Mouse (Mus musculus): ENCODE data around the gene Nav1.
A peak's percentile ranks its signal among the peaks of the same experiment; 100 is the strongest.

Nav1 gene

DNA sequence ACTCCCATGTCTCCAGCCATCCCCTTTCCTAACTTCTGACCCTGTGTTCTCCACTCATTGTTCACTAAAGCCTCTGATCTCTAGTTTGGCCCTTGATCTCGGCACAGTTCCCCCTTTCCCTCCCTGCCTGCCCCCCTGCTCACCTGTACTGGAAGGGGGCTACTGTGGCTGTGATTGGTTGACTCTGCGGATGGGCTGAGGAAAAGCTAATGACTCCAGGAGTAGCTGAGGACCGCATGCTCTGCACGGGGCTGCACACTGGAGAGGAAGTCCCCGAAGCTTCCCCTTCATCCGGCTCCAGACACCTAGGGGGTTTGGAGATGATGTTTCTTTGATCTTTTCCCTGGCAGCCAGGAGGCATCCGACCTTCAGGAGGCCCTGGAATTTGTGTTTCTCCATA lies at the start of gene Nav1:
TSS of gene Nav1 (minus strand) at position 277 of the 400 bp plus-strand sequence.
- no peak for DNase-seq

GRCm38 (mm10) chr1:135653909-135654308 lies 46.8 kb upstream of the Nav1 start:
- no peak for DNase-seq

DNA sequence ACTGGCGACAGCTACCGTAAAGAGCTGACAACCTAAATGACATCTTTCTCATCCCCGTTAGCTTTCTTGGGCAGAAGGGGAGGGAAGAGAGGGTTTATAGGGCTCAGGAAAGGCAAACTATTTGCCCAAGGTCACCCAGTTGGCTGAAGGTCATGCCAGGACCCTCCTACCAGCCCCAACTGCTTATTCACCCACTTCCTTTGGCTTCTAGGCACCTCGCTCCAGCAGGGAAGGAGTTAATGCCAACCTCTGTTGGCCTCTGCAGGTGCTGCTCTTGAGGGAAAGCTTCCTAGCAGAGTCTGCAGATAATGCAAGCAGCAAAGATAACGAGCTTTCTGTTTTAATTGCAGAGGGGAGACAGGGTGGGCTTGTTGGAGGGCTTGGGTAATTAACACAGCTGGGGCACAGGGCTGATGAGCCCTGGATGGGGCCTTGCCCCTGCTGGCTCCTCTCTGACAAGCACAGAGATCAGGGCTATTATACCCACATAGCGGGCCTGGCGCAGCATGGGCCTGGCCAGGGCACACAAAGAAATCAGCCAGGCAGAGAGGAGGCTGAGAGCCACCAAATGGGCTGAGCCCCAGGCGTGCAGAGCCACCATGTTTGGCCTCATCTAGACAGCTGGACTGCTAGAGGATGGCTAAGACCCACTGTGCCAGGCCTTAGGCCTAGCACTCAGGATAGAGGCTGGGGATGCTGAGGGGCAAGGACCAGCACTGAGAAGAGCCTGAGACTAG lies 38.5 kb upstream of the Nav1 start:
- no peak for DNase-seq

DNA sequence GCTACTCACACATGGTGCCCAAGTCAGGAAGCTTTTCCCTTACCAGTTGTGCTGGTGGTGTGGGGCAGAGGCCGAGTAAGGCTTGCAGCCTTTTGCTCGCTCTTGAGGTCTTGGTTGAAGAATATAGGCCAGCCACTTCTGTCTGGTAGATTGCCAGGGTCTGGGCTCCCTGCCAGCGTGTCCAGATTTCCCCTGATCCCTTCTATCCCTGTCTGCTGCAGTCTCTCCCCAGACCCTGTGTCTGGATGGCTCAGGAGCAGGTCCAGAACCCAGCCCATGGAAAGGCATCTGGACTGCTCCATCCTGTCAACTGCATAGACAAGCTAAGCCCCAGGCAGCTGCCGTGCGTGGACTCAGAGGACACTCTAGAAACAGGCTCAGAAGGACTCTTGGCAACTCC lies 37.0 kb upstream of the Nav1 start:
- no peak for DNase-seq

DNA sequence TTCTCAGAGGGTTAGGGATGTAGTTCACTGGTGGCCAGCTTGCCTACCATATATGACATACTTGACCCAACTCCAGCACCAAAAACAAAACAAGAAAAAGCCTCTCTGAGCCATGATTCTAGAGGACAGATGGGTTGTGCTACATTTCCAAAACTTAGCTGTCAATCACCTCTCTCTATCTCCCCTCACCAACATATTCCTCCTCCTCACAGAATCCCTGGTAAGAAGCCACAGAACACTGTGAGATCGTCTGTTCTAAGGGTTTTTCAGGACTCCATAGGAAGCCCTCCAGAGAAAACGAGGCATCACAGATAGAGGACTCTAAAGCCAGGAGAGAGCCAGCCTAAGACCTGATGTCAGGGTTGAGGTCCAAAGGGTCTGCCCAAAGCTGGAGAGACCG lies 36.6 kb upstream of the Nav1 start:
- no peak for DNase-seq

DNA sequence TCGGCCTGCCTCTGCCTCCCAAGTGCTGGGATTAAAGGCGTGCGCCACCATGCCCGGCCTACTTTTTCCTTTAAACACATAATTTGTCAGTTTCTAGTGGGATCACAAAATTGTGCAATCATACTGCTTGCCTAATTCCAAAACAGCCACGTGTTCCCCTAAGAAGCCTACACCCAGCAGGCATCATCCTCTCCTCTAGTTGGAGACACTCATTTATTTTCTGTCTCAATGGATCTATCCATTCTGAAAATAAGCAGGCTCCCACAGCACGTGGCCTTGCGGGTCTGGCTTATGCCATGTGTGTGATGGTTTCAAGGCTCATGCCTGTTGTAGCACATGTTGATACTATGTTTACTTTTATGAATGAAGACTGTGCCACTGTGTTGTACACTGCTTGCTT lies 32.8 kb upstream of the Nav1 start:
- DNase-seq = no peak

DNA sequence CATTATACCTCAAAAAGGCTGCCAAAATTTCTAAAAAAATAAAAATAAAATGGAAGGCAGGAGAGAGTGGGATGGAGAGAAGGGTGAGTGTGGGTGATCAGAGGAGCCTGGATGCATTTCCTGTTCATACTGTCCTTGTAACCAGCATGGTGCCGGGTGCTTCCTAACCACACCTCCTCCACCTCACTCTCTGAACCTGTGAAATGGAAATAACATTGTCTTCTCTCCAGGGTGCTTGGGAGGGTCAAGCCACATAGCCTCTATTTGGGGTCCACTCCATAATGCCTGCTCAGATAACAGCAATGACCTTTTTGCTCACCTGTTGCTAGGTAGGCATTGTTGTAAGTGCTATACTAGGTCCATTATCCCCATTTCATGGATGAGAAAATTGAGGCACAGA lies 32.0 kb upstream of the Nav1 start:
- DNase-seq = no peak

- no peak for DNase-seq
These were observed 30.5 kb upstream of the Nav1 start for GRCm38 (mm10) chr1:135637574-135638008.

- DNase-seq = no peak
These were observed 29.0 kb upstream of the Nav1 start for GRCm38 (mm10) chr1:135636111-135636511.

DNA sequence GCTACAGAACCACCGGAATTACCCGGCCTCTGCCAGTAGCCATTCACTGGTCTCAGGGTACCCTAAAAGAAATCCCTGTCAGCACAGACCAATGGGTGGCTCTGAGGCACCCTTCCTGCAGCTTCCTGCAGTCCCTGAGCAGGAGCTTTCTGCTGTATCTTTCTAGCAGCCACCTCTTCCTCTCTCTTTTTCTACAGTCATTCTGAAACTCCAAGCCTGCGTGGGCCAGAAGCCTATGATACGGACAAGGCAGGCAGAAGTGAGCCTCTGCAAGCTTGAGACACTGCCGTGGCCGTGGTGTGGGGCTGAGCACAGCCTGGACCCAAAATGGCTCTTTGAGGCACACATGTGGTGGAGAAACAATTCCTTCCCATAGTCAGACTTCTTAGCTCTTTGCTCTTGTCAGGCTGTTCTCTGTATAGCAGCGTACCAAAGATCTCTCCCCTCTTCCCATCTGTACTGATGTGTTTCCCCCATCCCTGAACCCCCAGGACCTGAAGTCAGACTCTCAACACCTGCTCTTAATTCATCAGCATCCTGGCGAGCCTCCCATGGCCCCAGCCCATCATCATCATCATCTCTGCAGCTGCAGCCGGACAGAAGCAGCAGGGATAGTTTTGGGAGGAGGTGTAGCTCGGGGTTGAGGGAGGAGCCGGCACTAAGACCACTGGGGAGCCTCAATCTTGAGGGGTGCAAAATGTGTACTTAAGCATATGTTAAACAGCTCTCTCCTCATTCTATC lies 28.4 kb upstream of the Nav1 start:
- DNase-seq = no peak

- no peak for DNase-seq
These were observed 27.7 kb upstream of the Nav1 start for GRCm38 (mm10) chr1:135634791-135635190.

- DNase-seq = no peak
These were observed 26.8 kb upstream of the Nav1 start for GRCm38 (mm10) chr1:135633884-135634283.

GRCm38 (mm10) chr1:135633478-135633877 lies 26.4 kb upstream of the Nav1 start:
- DNase-seq = no peak

DNA sequence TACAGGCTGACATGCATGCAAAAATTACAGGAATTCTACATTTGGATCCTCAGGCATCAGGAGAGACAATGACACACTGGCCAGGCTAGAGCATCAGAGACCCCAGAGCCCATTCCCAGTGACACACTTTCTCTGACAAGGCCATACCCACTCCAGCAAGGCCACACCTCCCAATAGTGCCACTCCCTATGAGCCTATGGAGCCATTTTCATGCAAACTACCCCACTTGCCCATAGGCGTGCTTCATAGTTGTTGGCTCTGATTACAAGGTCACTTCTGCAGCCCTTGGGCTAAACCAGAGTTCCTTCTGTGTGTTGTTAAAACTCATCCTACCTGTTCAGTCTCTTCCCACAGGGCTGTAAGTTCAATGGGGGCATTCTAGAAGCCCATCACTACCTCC lies 25.1 kb upstream of the Nav1 start:
- no peak for DNase-seq

DNA sequence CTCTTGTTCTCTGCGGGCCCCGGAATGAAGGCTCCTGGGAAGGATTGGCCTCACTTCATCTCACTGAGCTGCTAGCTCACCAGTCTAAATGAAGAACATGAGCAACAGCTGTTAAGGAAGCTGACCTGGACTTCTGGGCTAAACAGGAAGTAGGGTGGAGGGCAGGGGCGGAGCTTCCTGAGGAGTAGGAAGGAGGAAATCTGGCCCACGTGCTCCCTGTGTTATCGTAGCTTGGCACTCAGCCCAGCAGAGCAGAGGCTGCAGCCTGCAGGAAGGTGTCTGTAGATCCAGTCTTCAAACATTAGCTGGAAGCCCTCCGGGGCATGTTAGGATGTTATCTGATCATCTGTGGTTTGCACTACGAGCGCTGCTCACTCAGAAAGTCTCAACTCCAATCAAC lies 24.4 kb upstream of the Nav1 start:
- peak; percentile 42 for DNase-seq

DNA sequence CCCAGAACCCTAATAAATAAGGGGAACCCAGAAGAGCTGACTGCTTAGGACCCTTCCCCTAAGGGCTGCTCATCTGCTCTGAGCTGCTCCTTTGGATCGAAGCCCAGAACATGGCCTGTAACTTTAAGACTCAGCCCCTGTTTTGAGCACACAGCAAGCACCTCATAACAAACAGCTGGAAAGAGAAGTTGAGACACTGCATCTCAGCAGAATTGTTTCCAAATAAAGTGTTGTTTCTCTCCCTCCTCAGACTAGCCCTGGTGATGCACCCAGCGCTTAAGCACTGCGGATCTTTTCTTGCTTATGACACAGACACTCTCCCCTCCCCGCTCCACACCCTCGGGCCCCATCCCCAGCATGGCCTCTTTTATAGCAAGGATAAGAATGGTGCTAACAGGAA lies 22.8 kb upstream of the Nav1 start:
- DNase-seq = no peak

DNA sequence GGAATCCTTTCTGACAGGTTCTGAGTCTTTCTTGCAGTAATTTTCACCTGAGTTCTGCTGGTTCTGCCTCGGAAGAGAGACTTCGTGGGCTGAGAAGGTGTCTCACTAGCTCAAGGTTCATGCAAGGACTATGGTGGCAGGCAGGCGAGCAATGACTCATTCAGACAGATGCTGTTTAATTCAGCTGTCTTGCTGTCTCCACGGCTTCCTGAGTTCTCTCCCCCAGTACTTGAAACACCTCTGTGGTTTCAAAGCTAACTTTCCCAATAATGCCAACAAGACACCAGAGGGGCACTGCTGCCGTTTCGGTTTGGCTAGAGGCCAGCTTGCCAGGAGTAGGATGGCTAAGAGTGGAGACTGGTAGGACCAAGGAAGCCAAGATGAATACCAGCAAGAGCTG lies 19.1 kb upstream of the Nav1 start:
- no peak for DNase-seq

DNA sequence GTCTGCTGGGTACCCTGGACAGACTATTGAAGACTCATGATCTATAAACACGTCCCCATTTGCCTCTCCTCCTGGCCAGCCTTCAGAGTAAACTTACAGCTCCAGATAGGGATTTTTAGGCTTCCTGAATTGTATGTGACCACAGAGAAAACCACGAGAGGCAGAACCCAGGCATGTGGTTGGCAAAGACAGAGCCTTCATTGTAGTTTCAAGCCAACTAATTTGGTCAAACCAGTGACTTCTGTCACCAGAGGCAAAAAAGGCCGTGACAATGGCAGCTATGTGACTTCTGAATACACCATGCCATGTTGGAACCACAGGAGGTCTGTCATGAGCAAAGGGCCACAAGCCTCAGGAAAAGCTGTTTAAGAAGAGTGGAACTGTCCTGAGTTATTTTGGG lies 18.6 kb upstream of the Nav1 start:
- no peak for DNase-seq

GRCm38 (mm10) chr1:135624646-135625045 lies 17.6 kb upstream of the Nav1 start:
- DNase-seq = no peak

DNA sequence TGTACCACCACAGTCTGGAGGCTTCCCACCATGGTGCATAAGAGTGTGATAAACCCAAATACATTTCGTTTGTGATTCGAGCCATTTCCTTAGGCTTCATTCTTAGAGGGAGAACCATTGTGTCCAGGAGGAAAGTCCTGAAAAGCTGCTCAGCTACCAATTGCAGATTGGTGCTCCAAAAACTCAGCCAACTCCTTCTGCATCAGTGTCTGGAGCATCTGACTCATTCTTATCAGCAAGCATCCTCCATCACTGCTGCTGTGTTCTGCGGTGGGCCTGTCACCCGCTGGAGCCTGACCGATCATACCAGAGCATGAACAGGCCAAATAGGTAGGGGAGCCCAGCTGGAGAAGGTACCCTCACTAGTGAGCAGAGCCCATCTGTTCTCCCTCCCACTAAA lies 16.0 kb upstream of the Nav1 start:
- DNase-seq = no peak

GRCm38 (mm10) chr1:135621307-135621706 lies 14.2 kb upstream of the Nav1 start:
- DNase-seq = no peak

DNA sequence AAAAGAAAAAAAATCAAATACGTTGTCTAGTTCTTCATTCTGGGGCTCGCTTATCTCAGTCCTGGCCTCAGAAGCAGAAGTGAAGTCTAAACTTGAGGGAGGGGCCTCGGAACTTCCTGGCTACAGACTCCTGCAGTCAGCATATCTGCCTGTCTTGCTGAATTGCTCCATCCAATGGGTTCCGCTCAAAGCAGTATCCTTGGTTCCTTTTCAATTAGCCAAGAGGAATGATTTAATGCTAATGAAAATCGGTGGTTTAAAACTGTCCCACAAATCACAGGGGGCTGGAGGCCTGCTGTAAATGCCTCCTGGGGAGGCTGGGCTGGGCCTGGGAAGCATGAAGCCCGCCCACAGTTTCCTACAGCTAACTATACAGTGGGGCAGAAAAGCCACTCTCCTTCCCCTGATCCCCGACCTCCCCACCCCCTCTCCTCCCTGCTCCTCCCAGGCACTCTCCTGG lies 12.9 kb upstream of the Nav1 start:
- no peak for DNase-seq

- DNase-seq = no peak
These were observed 12.0 kb upstream of the Nav1 start for GRCm38 (mm10) chr1:135619130-135619529.

DNA sequence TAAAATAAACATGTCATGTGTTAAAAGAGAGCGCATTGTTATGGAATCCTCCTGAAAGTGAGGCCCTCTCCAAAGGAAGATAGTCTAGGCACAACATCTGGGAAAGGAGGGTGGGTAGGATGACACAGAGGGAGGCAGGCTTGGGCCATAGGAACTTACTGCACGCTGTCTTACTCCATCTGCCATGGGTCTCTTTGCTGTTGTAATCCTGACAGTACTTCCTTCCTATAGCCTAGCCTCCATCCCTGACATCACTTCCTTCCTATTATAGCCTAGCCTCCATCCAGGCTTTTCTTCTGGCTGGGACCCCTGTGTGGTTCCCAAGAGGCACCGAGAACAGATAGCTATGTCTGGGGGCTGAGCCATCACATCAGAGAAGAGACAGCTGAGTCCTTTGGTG lies 10.2 kb upstream of the Nav1 start:
- DNase-seq = no peak

Measured in right cerebral cortex, postnatal 25 days (tissue).